Mouse (Mus musculus) thymus, adult 2 months (tissue): ENCODE results near the gene Chrdl2. TPM values are rescaled to one million over a fixed set of nuclear protein-coding genes. Genes with fewer than 3 reads are reported as not detected.

ENCODE experiments used
- DNase-seq: peaks from one replicate; pipeline ENCODE4 v3.0.0; 2021
- H3K27ac ChIP-seq: fragments of 200-500 bp; 2 replicates; pipeline ENCODE4 v1.5.1; 2012; ENCODE audit warnings: low read length, control low read depth; ENCODE audit not compliant: control insufficient read depth, insufficient read depth
- H3K27me3 ChIP-seq: fragments of 200-500 bp; 2 replicates; pipeline ENCODE4 v1.6.1; 2012; ENCODE audit warnings: mild to moderate bottlenecking, low read length, moderate library complexity, mixed read lengths; ENCODE audit not compliant: control insufficient read depth, insufficient read depth
- H3K36me3 ChIP-seq: fragments of 200-500 bp; 2 replicates; pipeline ENCODE4 v1.6.1; 2012; ENCODE audit warnings: mild to moderate bottlenecking, low read length, moderate library complexity; ENCODE audit not compliant: control insufficient read depth, insufficient read depth
- H3K4me1 ChIP-seq: fragments of 200-500 bp; replicated peaks from 2 replicates; pipeline ENCODE4 v1.6.1; 2012; ENCODE audit warnings: low read length; ENCODE audit not compliant: control insufficient read depth, insufficient read depth
- H3K4me3 ChIP-seq: fragments of 200-500 bp; 2 replicates; pipeline ENCODE4 v1.5.1; 2012; ENCODE audit warnings: mild to moderate bottlenecking, low read length, control low read depth, moderate library complexity; ENCODE audit not compliant: control insufficient read depth, insufficient read depth
- CTCF ChIP-seq: fragments of 200-500 bp; IDR thresholded peaks from 2 replicates; pipeline ENCODE4 v1.5.1; 2012; ENCODE audit warnings: mild to moderate bottlenecking, control low read depth, low read length, moderate library complexity, borderline replicate concordance; ENCODE audit not compliant: control insufficient read depth, poor library complexity, insufficient read depth; ENCODE audit errors: extremely low read depth
- POLR2A ChIP-seq: fragments of 200-500 bp; IDR thresholded peaks from 2 replicates; pipeline ENCODE4 v1.6.1; 2012; ENCODE audit warnings: mild to moderate bottlenecking, low read length, control low read depth, moderate library complexity; ENCODE audit not compliant: control insufficient read depth, poor library complexity, insufficient read depth; ENCODE audit errors: extremely low read depth
- WGBS: fragments of 180-500 bp; shearing (Covaris S2); methylation state at CpG from one replicate; pipeline ENCODE4 v1.1.7; 2018; 5-methylcytosine and 5-hydroxymethylcytosine counted together
- polyA plus RNA-seq: library from polyadenylated mRNA; depleted of rRNA; stranded (reverse); fragments of >200 nt; gene quantifications from 2 replicates; pipeline ENCODE4 v1.2.3, GENCODE M21; 2012

Chrdl2 gene
- polyA plus RNA-seq, 1 experiment = 0.05 TPM

DNA sequence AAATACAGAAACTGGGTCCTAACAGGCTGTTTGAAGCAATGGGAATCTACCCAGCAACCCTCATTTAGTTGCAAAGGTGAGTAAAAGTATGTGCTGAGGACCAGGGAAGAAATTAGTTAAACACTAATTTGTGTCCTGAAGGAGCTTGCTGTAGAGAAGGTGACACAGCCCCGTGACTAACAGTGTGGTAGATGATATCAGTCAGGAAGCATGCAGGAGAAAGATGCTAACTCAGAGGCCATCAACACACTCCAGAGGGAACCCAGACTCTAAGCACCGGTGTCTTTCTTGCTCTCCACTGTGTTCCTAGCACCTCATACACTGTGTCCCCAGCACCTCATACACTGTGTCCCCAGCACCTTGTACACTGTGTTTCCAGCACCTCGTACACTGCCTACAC, 7.3 kb upstream of the Chrdl2 start:
- H3K4me3 ChIP-seq = no peak overlapping the region
- H3K27me3 ChIP-seq = no peaks in the 10 kb centered on the region
- no peak for TF ChIP-seq POLR2A
- TF ChIP-seq CTCF = no peak
- H3K4me1 ChIP-seq = no peaks in the 10 kb centered on the region
- no peaks in the 10 kb centered on the region for H3K36me3 ChIP-seq
- 55% methylated on average over 3 of the region's 3 CpGs for WGBS
- DNase-seq = no peak
- H3K27ac ChIP-seq = no peak overlapping the region

DNA sequence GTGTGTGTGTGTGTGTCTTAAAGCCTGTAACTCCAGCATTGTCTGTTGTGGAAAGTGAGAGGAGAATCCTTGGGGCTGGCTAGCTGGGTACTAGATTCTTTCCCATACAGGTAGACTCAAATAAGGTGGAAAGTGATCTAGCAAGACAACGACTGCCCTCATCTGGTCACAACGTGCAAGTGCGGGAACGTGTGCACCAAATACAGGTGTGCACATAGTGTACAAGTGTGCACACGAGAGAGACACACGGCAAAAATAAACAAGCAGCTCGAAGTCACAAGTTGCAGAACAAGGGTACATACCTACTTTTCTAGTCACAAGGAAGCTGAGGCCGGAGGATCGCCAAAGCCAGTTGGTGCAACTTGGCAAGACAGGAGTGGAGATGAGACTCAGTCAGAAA, 2.2 kb upstream of the Chrdl2 start:
- peak; percentile 60 for DNase-seq
- H3K36me3 ChIP-seq = no peaks in the 10 kb centered on the region

DNA sequence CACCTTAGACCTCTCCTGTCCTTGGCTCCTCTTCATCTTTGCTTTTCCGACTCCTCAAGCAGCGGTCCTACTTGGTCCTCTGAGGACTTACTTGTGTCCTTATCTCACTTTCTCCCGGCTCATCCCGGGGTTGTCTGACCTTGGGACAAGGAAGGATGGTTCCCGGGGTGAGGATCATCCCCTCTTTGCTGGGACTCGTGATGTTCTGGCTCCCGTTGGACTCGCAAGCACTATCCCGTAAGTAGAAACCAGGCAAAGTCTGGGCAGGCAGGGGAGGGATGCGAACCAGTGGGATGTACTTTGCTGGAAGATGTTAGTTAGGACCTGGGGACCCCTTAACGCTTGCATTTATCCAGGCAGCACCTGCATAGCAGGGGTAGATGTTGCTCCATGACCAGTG, 439 bp downstream of the Chrdl2 start:
- no peaks in the 10 kb centered on the region for H3K36me3 ChIP-seq
- TF ChIP-seq CTCF = no peak
- no peak for TF ChIP-seq POLR2A
- peaks cover 3% of the 10 kb centered on the region for H3K4me1 ChIP-seq
- H3K27me3 ChIP-seq = peaks cover 4% of the 10 kb centered on the region; the same call in 1 of the 2 replicates
- H3K4me3 ChIP-seq = no peak overlapping the region
- 17% methylated on average over 11 of the region's 11 CpGs for WGBS
- no peak for DNase-seq
- H3K27ac ChIP-seq = no peak overlapping the region

More for the DNA sequence above, 2.2 kb upstream of the Chrdl2 start:
- Histone ChIP-seq H3K4me3 (no peak overlapping the region), H3K4me1 (no peaks in the 10 kb centered on the region), H3K27ac (no peak overlapping the region), H3K27me3 (peaks cover 4% of the 10 kb centered on the region; the same call in 1 of the 2 replicates)
- TF ChIP-seq POLR2A (no peak), CTCF (peak; percentile 42; the same call in 1 of the 2 replicates)
- WGBS = 40% methylated on average over 9 of the region's 9 CpGs

DNA sequence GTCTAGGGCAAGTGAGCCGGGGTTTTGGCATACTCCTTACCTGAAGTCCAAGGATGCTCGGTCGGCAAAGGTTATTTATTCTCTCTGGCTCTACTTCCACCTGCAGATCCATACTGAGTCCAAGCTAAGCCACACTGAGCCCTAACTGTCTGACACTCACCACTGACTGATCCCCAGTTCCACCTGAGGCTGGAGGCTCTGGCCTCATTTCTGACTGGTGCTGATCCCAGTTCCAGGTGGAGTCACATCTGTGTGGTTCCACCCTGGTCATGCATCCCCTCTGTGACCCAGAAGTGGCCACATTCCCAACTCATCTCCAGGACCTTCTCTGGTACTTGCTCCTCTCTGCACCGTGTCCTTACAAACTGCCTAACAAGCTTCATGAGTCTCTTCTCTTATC, 2.8 kb downstream of the Chrdl2 start:
- Histone ChIP-seq H3K27ac (no peak overlapping the region), H3K27me3 (peaks cover 4% of the 10 kb centered on the region; the same call in 1 of the 2 replicates), H3K4me3 (no peak overlapping the region), H3K4me1 (peaks cover 3% of the 10 kb centered on the region), H3K36me3 (no peaks in the 10 kb centered on the region)
- DNase-seq = no peak
- TF ChIP-seq CTCF (no peak), POLR2A (no peak)
- WGBS = 92% methylated on average over 4 of the region's 4 CpGs

DNA sequence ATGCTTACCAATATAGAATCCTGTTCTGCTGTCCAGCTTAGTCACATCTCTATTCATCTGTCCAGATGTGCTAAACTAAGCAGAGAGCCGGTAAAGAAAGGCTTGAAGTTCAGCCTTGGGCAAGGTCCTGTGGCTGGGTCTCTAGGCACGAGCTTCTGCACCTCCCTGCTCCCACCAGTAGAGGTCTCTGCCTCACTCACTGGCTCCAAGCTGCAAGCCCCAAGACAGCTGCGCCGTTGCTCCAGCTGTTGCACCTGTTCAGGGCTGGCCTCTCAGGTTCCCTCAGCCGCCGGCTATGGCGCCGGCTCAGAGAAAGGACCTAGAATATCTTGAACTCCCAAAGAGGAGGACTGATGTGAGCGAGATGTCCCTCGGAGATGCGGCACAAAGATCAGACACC, 3.7 kb downstream of the Chrdl2 start:
- Histone ChIP-seq H3K4me3 (no peak overlapping the region), H3K4me1 (peaks cover 3% of the 10 kb centered on the region), H3K27ac (no peak overlapping the region), H3K27me3 (peaks cover 4% of the 10 kb centered on the region; the same call in 1 of the 2 replicates), H3K36me3 (no peaks in the 10 kb centered on the region)
- peak; percentile 86 for TF ChIP-seq CTCF
- TF ChIP-seq POLR2A = no peak
- 9% methylated on average over 11 of the region's 11 CpGs for WGBS
- DNase-seq = peak; percentile 82

DNA sequence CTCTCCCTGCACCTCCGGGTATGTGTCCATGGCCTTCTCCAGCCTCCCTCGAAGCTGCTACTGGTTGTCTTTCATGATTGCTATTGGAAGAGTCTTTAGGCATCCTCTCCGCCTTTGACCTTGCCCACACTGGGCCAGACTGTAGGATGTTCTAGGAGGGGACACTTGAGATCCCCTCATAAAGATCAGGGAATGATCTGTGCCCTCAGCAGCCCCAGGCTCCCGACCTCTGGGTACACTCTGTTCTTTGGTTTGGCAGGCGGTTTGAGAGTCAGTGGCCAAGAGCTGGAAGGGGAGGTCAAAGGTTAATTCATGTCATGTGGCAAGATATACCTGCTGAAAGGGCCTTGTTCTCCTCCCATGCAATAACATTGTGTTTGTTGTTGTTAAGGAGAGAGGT, 4.7 kb downstream of the Chrdl2 start:
- Histone ChIP-seq H3K4me1 (peaks cover 3% of the 10 kb centered on the region), H3K27me3 (no peaks in the 10 kb centered on the region; the same call in 1 of the 2 replicates), H3K27ac (no peak overlapping the region)

DNA sequence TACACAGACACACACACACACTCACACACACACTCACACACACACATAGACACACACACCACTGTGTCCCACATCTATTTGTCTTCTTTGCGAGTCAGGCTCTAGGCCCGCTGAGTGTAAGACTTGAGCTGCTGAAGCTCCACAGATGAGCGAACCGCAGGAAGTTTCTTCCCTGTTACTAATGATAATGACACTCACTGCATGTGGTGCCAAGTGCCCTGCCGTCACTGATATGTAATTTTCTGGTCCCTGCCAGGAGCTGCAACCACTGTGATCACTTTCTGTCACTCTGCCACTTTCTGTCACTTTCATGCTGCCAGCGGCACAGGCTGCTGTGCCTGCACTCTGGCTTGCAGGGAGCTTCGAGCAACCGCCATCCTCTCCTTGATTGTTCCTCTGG, 6.1 kb downstream of the Chrdl2 start:
- DNase-seq = no peak
- WGBS = 91% methylated on average over 8 of the region's 8 CpGs
- no peaks in the 10 kb centered on the region; the same call in 1 of the 2 replicates for H3K27me3 ChIP-seq

More for the DNA sequence above, 4.7 kb downstream of the Chrdl2 start:
- WGBS = 66% methylated on average over 5 of the region's 5 CpGs
- DNase-seq = no peak
- H3K4me3 ChIP-seq = no peak overlapping the region
- TF ChIP-seq CTCF (no peak), POLR2A (no peak)
- no peaks in the 10 kb centered on the region for H3K36me3 ChIP-seq

More for the DNA sequence above, 6.1 kb downstream of the Chrdl2 start:
- no peak overlapping the region for H3K27ac ChIP-seq
- no peaks in the 10 kb centered on the region for H3K36me3 ChIP-seq
- TF ChIP-seq CTCF (no peak), POLR2A (no peak)
- peaks cover 3% of the 10 kb centered on the region for H3K4me1 ChIP-seq
- no peak overlapping the region for H3K4me3 ChIP-seq
